Mouse (Mus musculus): ENCODE data around the gene Bola1.

DNA sequence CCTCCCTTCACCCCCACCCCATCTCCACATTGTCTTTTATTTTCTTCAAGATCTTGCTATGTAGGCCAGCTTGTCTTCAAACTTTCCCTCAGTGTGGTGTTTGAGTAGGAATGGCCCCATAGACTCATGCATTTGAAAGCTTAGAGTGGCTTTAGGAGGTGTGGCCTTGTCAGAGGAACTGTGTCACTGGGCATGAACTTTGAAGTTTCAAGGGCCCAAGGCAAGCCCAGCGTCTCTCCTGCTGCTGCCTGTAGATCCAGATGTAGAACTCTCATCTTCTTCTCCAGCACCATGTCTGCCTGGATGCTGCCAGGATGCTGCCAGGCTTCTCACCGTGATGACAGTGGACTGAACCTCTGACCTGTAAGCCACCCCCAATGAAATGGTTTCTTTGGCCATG lies 9.3 kb upstream of the Bola1 start:
- no peak for TF ChIP-seq CTCF (IDR thresholded peaks at IDR 0.05; ENCODE audit: low read depth)
- TF ChIP-seq EP300 (optimal IDR thresholded peaks at IDR 0.05): no peak

Data from stomach, postnatal 0 days (tissue).